Mouse (Mus musculus) heart, adult 2 months (tissue): ENCODE data around the gene Rnf24. TPM values are rescaled to one million over a fixed set of nuclear protein-coding genes. Genes with fewer than 3 reads are reported as not detected.

ENCODE experiments used
- DNase-seq, 2 experiments: peaks; one replicate each; pipeline ENCODE4 v3.0.0; 2021
- H3K27ac ChIP-seq: fragments of 200-600 bp; 2 replicates; pipeline ENCODE4 v1.8.1; 2022
- H3K27me3 ChIP-seq: fragments of 200-500 bp; 2 replicates; pipeline ENCODE4 v1.6.1; 2012; ENCODE audit warnings: mild to moderate bottlenecking, low read length, inconsistent platforms, mixed read lengths; ENCODE audit not compliant: control insufficient read depth, insufficient read depth
- H3K36me3 ChIP-seq: fragments of 200-500 bp; 2 replicates; pipeline ENCODE4 v1.6.1; 2012; ENCODE audit warnings: low read length, inconsistent platforms; ENCODE audit not compliant: control insufficient read depth, insufficient read depth
- H3K4me1 ChIP-seq: fragments of 200-500 bp; 2 replicates; pipeline ENCODE4 v1.6.1; 2011; ENCODE audit warnings: low read length; ENCODE audit not compliant: control insufficient read depth, insufficient read depth
- H3K4me3 ChIP-seq: fragments of 200-600 bp; 2 replicates; pipeline ENCODE4 v1.8.1; 2022
- H3K79me2 ChIP-seq: fragments of 200-500 bp; replicated peaks from 2 replicates; pipeline ENCODE4 v1.6.1; 2012; ENCODE audit warnings: mild to moderate bottlenecking, inconsistent platforms, low read length, moderate library complexity, mixed read lengths; ENCODE audit not compliant: control insufficient read depth, insufficient read depth
- H3K9ac ChIP-seq: fragments of 200-500 bp; 2 replicates; pipeline ENCODE4 v1.6.1; 2012; ENCODE audit warnings: low read depth, mild to moderate bottlenecking, control low read depth, inconsistent platforms, low read length, mixed read lengths
- CTCF ChIP-seq: fragments of 200-600 bp; IDR thresholded peaks from 2 replicates; pipeline ENCODE4 v1.8.1; 2022; ENCODE audit warnings: antibody characterized with exemption, mild to moderate bottlenecking, moderate library complexity
- EP300 ChIP-seq: fragments of 200-500 bp; IDR thresholded peaks from 2 replicates; pipeline ENCODE4 v1.6.1; 2011; ENCODE audit warnings: low read depth, low read length, control low read depth; ENCODE audit not compliant: insufficient read depth
- POLR2A ChIP-seq: fragments of 200-500 bp; IDR thresholded peaks from 2 replicates; pipeline ENCODE4 v1.6.1; 2011; ENCODE audit warnings: mild to moderate bottlenecking, low read depth, low read length, control low read depth; ENCODE audit not compliant: insufficient read depth
- whole genome bisulfite sequencing: fragments of 180-500 bp; shearing (Covaris S2); methylation state at CpG from one replicate; pipeline ENCODE4 v1.1.7; 2018; 5-methylcytosine and 5-hydroxymethylcytosine counted together
- intact Hi-C: fragments of 180-260 bp; cut with DNase I; formaldehyde crosslinking; loops from one replicate; pipeline ENCODE4 v1.15.1; 2025
- polyA plus RNA-seq: library from polyadenylated mRNA; depleted of rRNA; stranded (reverse); fragments of >200 nt; gene quantifications from 2 replicates; pipeline ENCODE4 v1.2.3, GENCODE M21; 2012
- total RNA-seq, 2 experiments: library from RNA; stranded (reverse); gene quantifications; 2 replicates each; pipeline ENCODE4 v1.2.3; 2021

Gene Rnf24
- total and polyA plus RNA-seq, 3 experiments: 2.7 to 3.9 (median 2.9) TPM

DNA sequence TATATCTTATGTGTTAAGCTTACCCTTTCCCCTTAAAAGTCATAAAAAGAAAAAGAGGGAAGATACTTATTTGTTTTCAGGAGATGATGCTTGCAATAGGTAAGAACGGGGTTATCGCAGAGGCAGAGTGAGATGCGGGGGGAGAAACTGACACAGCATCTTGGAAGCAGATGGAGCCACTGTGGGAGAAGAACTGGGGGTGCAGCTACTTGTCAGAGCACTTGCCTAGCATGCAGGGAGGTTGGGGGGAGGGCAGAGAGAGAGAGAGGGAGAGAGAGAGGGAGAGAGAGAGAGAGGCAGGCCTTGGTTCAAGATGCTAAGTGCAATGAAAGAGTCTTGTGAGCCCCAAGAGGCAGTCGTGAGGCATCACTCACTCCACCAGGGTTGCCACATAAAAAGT, 32.5 kb upstream of the Rnf24 start:
- no peaks in the 10 kb centered on the region for H3K36me3 ChIP-seq
- no peak for DNase-seq
- WGBS: 87% methylated on average over 4 of the region's 4 CpGs
- no peak overlapping the region for H3K9ac ChIP-seq
- TF ChIP-seq CTCF (no peak), POLR2A (no peak)
- intact Hi-C loops: no loop called here
- H3K79me2 ChIP-seq: no peaks in the 10 kb centered on the region
- no peaks in the 10 kb centered on the region for H3K27me3 ChIP-seq
- H3K4me1 ChIP-seq: no peaks in the 10 kb centered on the region
- H3K4me3 ChIP-seq: no peak overlapping the region
- H3K27ac ChIP-seq: no peak overlapping the region

DNA sequence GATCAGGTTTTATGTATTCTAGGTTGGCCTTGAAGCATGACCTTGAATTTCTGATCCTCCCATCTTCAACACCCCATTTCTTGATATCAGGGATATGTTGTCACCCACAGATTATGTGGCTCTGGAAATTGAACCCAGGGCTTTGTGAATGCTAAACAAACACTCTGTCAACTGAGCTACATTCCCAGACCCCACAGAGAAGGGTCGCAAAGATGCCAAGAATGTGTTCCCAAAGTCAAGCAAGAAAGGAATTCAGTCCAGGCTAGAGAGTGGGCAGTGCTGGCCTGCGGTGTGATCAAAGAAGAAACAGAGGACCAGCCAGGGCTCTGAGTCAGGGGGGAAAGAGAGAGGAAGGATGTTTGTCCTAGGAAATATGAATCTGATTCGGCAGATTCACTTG, 26.8 kb upstream of the Rnf24 start:
- intact Hi-C loops: no loop called here
- 73% methylated on average over 3 of the region's 3 CpGs for WGBS
- DNase-seq: no peak
- H3K36me3 ChIP-seq: no peaks in the 10 kb centered on the region
- TF ChIP-seq EP300 (no peak), POLR2A (no peak), CTCF (no peak)
- H3K79me2 ChIP-seq: no peaks in the 10 kb centered on the region
- no peak overlapping the region for H3K9ac ChIP-seq
- no peak overlapping the region for H3K4me3 ChIP-seq
- no peaks in the 10 kb centered on the region; the same call in 1 of the 2 replicates for H3K4me1 ChIP-seq
- no peak overlapping the region for H3K27ac ChIP-seq
- H3K27me3 ChIP-seq: no peaks in the 10 kb centered on the region

DNA sequence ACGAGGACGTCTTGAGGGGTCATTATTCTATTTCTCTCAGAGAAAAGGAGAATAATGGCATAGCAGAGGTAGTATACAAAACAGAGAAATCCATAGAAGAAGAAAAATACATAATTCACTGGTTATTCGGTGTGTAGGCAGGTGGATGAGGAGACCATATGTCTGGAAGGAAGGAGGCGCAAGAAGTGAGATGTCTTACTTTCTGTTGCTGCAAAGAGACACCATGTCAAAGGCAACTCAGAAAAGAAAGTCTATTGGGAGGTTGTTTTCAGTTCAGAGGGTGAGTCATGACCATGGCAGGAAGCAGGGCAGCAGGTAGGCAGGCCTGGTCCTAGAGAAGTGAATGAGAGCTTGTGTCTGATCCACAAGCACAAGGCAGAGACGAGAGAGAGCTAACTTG, 26.2 kb upstream of the Rnf24 start:
- no peaks in the 10 kb centered on the region for H3K79me2 ChIP-seq
- no peaks in the 10 kb centered on the region for H3K36me3 ChIP-seq
- H3K4me3 ChIP-seq: no peak overlapping the region
- H3K27me3 ChIP-seq: no peaks in the 10 kb centered on the region
- no peaks in the 10 kb centered on the region; the same call in 1 of the 2 replicates for H3K4me1 ChIP-seq
- intact Hi-C loops: no loop called here
- TF ChIP-seq CTCF: no peak
- no peak for TF ChIP-seq POLR2A
- TF ChIP-seq EP300: no peak
- WGBS: 95% methylated on average over 5 of the region's 5 CpGs
- H3K9ac ChIP-seq: no peak overlapping the region
- DNase-seq: no peak
- no peak overlapping the region for H3K27ac ChIP-seq

DNA sequence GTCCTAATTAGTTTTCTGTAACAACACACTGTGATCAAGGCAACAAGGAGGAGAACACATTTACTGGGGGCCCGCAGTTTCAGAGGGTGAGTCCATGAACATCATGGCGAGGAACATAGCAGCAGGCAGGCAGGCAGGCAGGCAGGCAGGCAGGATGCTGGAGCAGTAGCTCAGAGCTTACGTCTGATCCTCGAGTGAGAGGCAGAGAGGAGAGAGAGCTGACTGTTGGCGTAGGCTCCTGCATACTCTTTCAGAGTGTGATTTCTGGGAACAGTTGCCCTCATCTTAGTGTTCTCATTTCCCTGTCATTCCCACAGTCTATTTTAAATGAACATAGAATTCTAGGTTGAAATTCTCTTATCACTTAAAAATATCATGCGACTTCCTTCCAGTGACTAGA, 24.4 kb upstream of the Rnf24 start:
- Histone ChIP-seq H3K27ac (no peak overlapping the region), H3K9ac (no peak overlapping the region), H3K36me3 (no peaks in the 10 kb centered on the region), H3K4me1 (no peaks in the 10 kb centered on the region; the same call in 1 of the 2 replicates), H3K4me3 (no peak overlapping the region), H3K79me2 (no peaks in the 10 kb centered on the region), H3K27me3 (no peaks in the 10 kb centered on the region)
- no peak for DNase-seq
- TF ChIP-seq CTCF (no peak), EP300 (no peak), POLR2A (no peak)
- intact Hi-C loops: no loop called here
- WGBS: 24% methylated on average over 6 of the region's 6 CpGs

DNA sequence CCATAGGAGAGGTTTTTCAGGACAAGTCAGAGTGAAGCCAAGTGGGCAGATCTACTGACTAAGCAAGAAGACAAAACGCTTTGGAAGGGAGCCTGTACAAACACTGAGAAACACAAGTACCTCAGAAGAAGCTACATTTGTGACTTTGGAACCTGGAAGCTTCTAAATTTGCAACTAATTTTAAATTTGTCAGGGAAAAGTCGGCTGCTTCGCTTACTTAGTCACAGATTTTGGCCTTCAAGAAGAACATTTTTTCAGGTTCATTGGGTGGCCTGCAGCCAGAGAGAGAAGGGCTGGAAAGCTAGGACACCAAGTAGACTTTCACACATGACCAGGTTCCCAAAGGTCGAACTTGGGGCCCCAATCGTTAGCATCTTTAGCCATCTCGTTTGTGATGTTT, 21.0 kb upstream of the Rnf24 start:
- Histone ChIP-seq H3K27ac (no peak overlapping the region), H3K4me3 (no peak overlapping the region), H3K27me3 (no peaks in the 10 kb centered on the region), H3K79me2 (no peaks in the 10 kb centered on the region), H3K4me1 (no peaks in the 10 kb centered on the region; the same call in 1 of the 2 replicates), H3K36me3 (no peaks in the 10 kb centered on the region), H3K9ac (no peak overlapping the region)
- TF ChIP-seq EP300 (no peak), CTCF (no peak), POLR2A (no peak)
- no peak for DNase-seq
- intact Hi-C loops: no loop called here
- WGBS: 81% methylated on average over 6 of the region's 6 CpGs

DNA sequence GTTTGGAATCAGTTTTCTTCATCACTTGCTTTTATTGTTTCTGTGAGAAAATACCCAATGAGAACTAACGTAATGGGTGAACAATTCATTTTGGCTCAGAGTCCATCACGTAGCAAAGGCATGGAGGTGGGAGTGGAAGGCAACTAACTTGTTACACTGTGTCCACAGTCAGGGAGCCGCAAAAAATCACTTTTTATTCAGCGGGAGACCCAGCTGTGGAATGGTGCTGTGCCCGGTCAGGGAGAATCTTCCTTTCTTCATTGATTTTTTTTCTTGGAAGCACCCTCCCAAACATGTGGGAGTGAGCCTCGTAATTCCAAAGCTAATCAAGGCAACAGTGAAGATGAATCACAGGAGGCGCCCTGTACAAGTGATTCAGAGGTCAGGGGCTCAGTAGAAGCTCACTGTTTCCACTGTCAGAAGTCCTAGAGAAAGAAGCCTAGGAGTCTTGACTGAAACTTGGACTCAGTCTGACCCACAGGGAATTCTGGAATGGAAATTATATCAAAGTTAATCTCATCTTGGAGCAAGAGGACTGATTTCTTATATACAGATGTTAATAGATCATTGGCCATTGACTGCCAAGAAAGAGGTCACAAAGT, 19.7 kb upstream of the Rnf24 start:
- intact Hi-C loops: no loop called here

More for the DNA sequence above, 19.7 kb upstream of the Rnf24 start:
- no peak overlapping the region for H3K9ac ChIP-seq
- no peaks in the 10 kb centered on the region for H3K27me3 ChIP-seq
- TF ChIP-seq CTCF (no peak), EP300 (no peak), POLR2A (no peak)
- H3K36me3 ChIP-seq: no peaks in the 10 kb centered on the region
- H3K4me1 ChIP-seq: no peaks in the 10 kb centered on the region; the same call in 1 of the 2 replicates
- no peak overlapping the region for H3K4me3 ChIP-seq
- H3K27ac ChIP-seq: no peak overlapping the region
- no peak for DNase-seq
- no peaks in the 10 kb centered on the region for H3K79me2 ChIP-seq
- 79% methylated on average over 7 of the region's 7 CpGs for WGBS
